Mouse (Mus musculus) myocyte (in vitro differentiated cells): ENCODE data around the gene Tbc1d2. TPM values are rescaled to one million over a fixed set of nuclear protein-coding genes. Genes with fewer than 3 reads are reported as not detected.

Source experiments
- H3K27me3 ChIP-seq: one replicate; pipeline ENCODE4 v1.6.1; 2011; ENCODE audit not compliant: control insufficient read depth, insufficient read depth, insufficient read length
- H3K36me3 ChIP-seq: one replicate; pipeline ENCODE4 v1.6.1; 2011; ENCODE audit not compliant: control insufficient read depth, insufficient read depth
- H3K4me2 ChIP-seq: one replicate; pipeline ENCODE4 v1.6.1; 2011; ENCODE audit warnings: low read depth, control low read depth
- H3K4me3 ChIP-seq: one replicate; pipeline ENCODE4 v1.5.1; 2011; ENCODE audit warnings: mild to moderate bottlenecking, control low read depth, moderate library complexity
- H3K79me2 ChIP-seq: one replicate; pipeline ENCODE4 v1.6.1; 2011; ENCODE audit not compliant: control insufficient read depth, insufficient read depth
- H3ac ChIP-seq: one replicate; pipeline ENCODE4 v1.6.1; 2011; ENCODE audit not compliant: control insufficient read depth, insufficient read length
- CEBPB ChIP-seq: IDR thresholded peaks from 2 replicates; pipeline ENCODE4 v1.6.1; 2011; ENCODE audit warnings: mild to moderate bottlenecking, moderate library complexity; ENCODE audit not compliant: poor library complexity, insufficient read depth, severe bottlenecking
- E2F4 ChIP-seq: IDR thresholded peaks from one replicate; pipeline ENCODE4 v1.6.1; 2011; ENCODE audit warnings: mild to moderate bottlenecking, control low read depth, moderate library complexity; ENCODE audit not compliant: insufficient read depth
- MAX ChIP-seq: IDR thresholded peaks from one replicate; pipeline ENCODE4 v1.6.1; 2011; ENCODE audit warnings: low read depth, mild to moderate bottlenecking, control low read depth
- MYOD1 ChIP-seq, 3 experiments: IDR thresholded peaks; one replicate each; pipeline ENCODE4 v1.6.1; 2011; ENCODE audit warnings: control low read depth in 2 of 3, low read depth in 2 of 3, mild to moderate bottlenecking in 2 of 3, moderate library complexity in 1 of 3; ENCODE audit not compliant: insufficient read length in 2 of 3, control insufficient read depth in 1 of 3
- MYOG ChIP-seq, 3 experiments: IDR thresholded peaks; one replicate each; pipeline ENCODE4 v1.6.1; 2011; ENCODE audit warnings: control low read depth in 2 of 3, low read depth in 2 of 3, mild to moderate bottlenecking in 2 of 3; ENCODE audit not compliant: insufficient read length in 2 of 3, control insufficient read depth in 1 of 3, insufficient read depth in 1 of 3
- POLR2A ChIP-seq: IDR thresholded peaks from one replicate; pipeline ENCODE4 v1.6.1; 2011; ENCODE audit warnings: low read depth, mild to moderate bottlenecking, control low read depth, moderate library complexity; ENCODE audit not compliant: insufficient read length
- POLR2AphosphoS2 ChIP-seq: IDR thresholded peaks from one replicate; pipeline ENCODE4 v1.6.1; 2011; ENCODE audit warnings: low read depth, control low read depth; ENCODE audit not compliant: insufficient read length
- REST ChIP-seq: IDR thresholded peaks from one replicate; pipeline ENCODE4 v1.6.1; 2011; ENCODE audit warnings: mild to moderate bottlenecking, control low read depth, moderate library complexity; ENCODE audit not compliant: insufficient read depth, insufficient read length
- SRF ChIP-seq: IDR thresholded peaks from one replicate; pipeline ENCODE4 v1.6.1; 2011; ENCODE audit warnings: low read depth; ENCODE audit not compliant: control insufficient read depth, insufficient read length
- TCF12 ChIP-seq: IDR thresholded peaks from one replicate; pipeline ENCODE4 v1.6.1; 2011; ENCODE audit warnings: mild to moderate bottlenecking, control low read depth; ENCODE audit not compliant: poor library complexity, insufficient read depth, severe bottlenecking
- TCF3 ChIP-seq: IDR thresholded peaks from one replicate; pipeline ENCODE4 v1.6.1; 2011; ENCODE audit warnings: low read depth, control low read depth; ENCODE audit not compliant: insufficient read length
- USF1 ChIP-seq: IDR thresholded peaks from one replicate; pipeline ENCODE4 v1.6.1; 2011; ENCODE audit warnings: low read depth, mild to moderate bottlenecking, control low read depth, moderate library complexity
- polyA plus RNA-seq: library from polyadenylated mRNA; unstranded; fragments of >200 nt; fragmentation: generic; extraction: Trizol; gene quantifications from one replicate; pipeline ENCODE4 v1.2.1, GENCODE M21; 2012; ENCODE audit warnings: missing spikeins

Gene Tbc1d2
- polyA plus RNA-seq, 1 experiment, result 0.20 TPM

GRCm38 (mm10) chr4:46632465-46632864 lies 17.5 kb downstream of the Tbc1d2 start:
- Histone ChIP-seq H3K4me3 (no peak overlapping the region), H3K4me2 (no peak overlapping the region), H3K79me2 (no peaks in the 10 kb centered on the region)

GRCm38 (mm10) chr4:46630390-46630789 lies 19.6 kb downstream of the Tbc1d2 start:
- H3ac ChIP-seq, result no peak overlapping the region
- no peaks in the 10 kb centered on the region for H3K79me2 ChIP-seq
- no peaks in the 10 kb centered on the region for H3K36me3 ChIP-seq
- H3K27me3 ChIP-seq, result no peaks in the 10 kb centered on the region
- no peak for TF ChIP-seq CEBPB
- no peak for TF ChIP-seq SRF
- TF ChIP-seq TCF12, result no peak
- TF ChIP-seq POLR2AphosphoS2, result no peak
- no peak for TF ChIP-seq MYOG (IDR thresholded peaks at IDR 0.05; ENCODE audit: control insufficient read depth in 1 of 3, insufficient read depth in 1 of 3, insufficient read length in 2 of 3, low read depth in 2 of 3)
- TF ChIP-seq USF1, result no peak
- TF ChIP-seq TCF3, result no peak
- no peak for TF ChIP-seq MYOD1 (IDR thresholded peaks at IDR 0.05; ENCODE audit: control insufficient read depth in 1 of 3, insufficient read length in 2 of 3, low read depth in 2 of 3)
- no peak for TF ChIP-seq E2F4
- H3K4me2 ChIP-seq, result no peak overlapping the region
- no peak overlapping the region for H3K4me3 ChIP-seq

More at GRCm38 (mm10) chr4:46632465-46632864, 17.5 kb downstream of the Tbc1d2 start:
- Histone ChIP-seq H3K27me3 (no peaks in the 10 kb centered on the region), H3ac (no peak overlapping the region), H3K36me3 (no peaks in the 10 kb centered on the region)
- TF ChIP-seq MAX, result no peak
- TF ChIP-seq E2F4, result no peak
- TF ChIP-seq SRF, result no peak
- no peak for TF ChIP-seq TCF3
- TF ChIP-seq MYOG (IDR thresholded peaks at IDR 0.05; ENCODE audit: control insufficient read depth in 1 of 3, insufficient read depth in 1 of 3, insufficient read length in 2 of 3, low read depth in 2 of 3), result no peak
- TF ChIP-seq REST, result no peak
- no peak for TF ChIP-seq POLR2AphosphoS2
- no peak for TF ChIP-seq POLR2A
- no peak for TF ChIP-seq CEBPB
- TF ChIP-seq TCF12, result no peak
- no peak for TF ChIP-seq USF1
- no peak for TF ChIP-seq MYOD1 (IDR thresholded peaks at IDR 0.05; ENCODE audit: control insufficient read depth in 1 of 3, insufficient read length in 2 of 3, low read depth in 2 of 3)

GRCm38 (mm10) chr4:46628873-46629272 lies 21.1 kb downstream of the Tbc1d2 start:
- no peaks in the 10 kb centered on the region for H3K36me3 ChIP-seq
- TF ChIP-seq MYOD1 (IDR thresholded peaks at IDR 0.05; ENCODE audit: control insufficient read depth in 1 of 3, insufficient read length in 2 of 3, low read depth in 2 of 3), result no peak
- no peak for TF ChIP-seq SRF
- TF ChIP-seq MAX, result no peak
- TF ChIP-seq TCF12, result no peak
- no peak for TF ChIP-seq USF1
- TF ChIP-seq POLR2A, result no peak
- TF ChIP-seq E2F4, result no peak
- TF ChIP-seq REST, result no peak
- no peak for TF ChIP-seq CEBPB
- no peak for TF ChIP-seq TCF3
- no peak for TF ChIP-seq MYOG (IDR thresholded peaks at IDR 0.05; ENCODE audit: control insufficient read depth in 1 of 3, insufficient read depth in 1 of 3, insufficient read length in 2 of 3, low read depth in 2 of 3)
- TF ChIP-seq POLR2AphosphoS2, result no peak
- H3ac ChIP-seq, result no peak overlapping the region
- H3K27me3 ChIP-seq, result no peaks in the 10 kb centered on the region
- H3K79me2 ChIP-seq, result no peaks in the 10 kb centered on the region
- H3K4me2 ChIP-seq, result no peak overlapping the region
- H3K4me3 ChIP-seq, result no peak overlapping the region

GRCm38 (mm10) chr4:46628081-46628480 lies 21.9 kb downstream of the Tbc1d2 start:
- no peak overlapping the region for H3K4me3 ChIP-seq
- H3K4me2 ChIP-seq, result no peak overlapping the region
- H3ac ChIP-seq, result no peak overlapping the region
- no peaks in the 10 kb centered on the region for H3K36me3 ChIP-seq
- no peaks in the 10 kb centered on the region for H3K79me2 ChIP-seq
- TF ChIP-seq TCF3, result no peak
- no peaks in the 10 kb centered on the region for H3K27me3 ChIP-seq

GRCm38 (mm10) chr4:46625101-46625500 lies 24.9 kb downstream of the Tbc1d2 start:
- H3K27me3 ChIP-seq, result no peaks in the 10 kb centered on the region
- no peak overlapping the region for H3ac ChIP-seq
- no peak overlapping the region for H3K4me2 ChIP-seq
- H3K4me3 ChIP-seq, result no peak overlapping the region
- TF ChIP-seq MYOG (IDR thresholded peaks at IDR 0.05; ENCODE audit: control insufficient read depth in 1 of 3, insufficient read depth in 1 of 3, insufficient read length in 2 of 3, low read depth in 2 of 3), result no peak
- no peak for TF ChIP-seq MAX
- TF ChIP-seq USF1, result no peak
- TF ChIP-seq E2F4, result no peak
- no peak for TF ChIP-seq TCF3
- TF ChIP-seq REST, result no peak
- no peak for TF ChIP-seq POLR2AphosphoS2
- no peak for TF ChIP-seq CEBPB
- no peak for TF ChIP-seq MYOD1 (IDR thresholded peaks at IDR 0.05; ENCODE audit: control insufficient read depth in 1 of 3, insufficient read length in 2 of 3, low read depth in 2 of 3)
- no peak for TF ChIP-seq TCF12
- TF ChIP-seq SRF, result no peak
- TF ChIP-seq POLR2A, result no peak
- no peaks in the 10 kb centered on the region for H3K79me2 ChIP-seq
- no peaks in the 10 kb centered on the region for H3K36me3 ChIP-seq
